Mouse (Mus musculus): Measurements from ENCODE around the gene Amy2a4.
"Not testable (repeated sequence)": the region's sequence is repeated elsewhere in the genome, so short reads cannot be mapped to it uniquely, and the experiment has no call there.

The Amy2a4 gene

DNA sequence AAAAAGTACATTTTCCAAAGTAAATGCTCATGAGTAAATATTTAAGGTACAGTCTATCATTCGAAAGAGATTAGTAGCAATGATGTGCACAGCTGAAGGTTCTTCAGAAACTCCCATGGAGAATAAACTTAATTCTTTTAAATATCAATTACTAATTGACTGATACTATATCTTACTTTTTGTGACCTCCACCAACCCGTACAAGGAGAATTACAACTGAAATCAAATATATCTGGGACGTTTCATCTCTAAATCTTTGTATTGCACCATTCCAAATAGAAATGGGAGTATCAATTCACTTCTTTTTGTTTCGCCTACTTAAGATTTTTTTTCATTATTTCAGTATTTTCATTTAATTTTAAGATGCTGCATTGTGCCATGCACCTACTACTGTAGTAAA lies at the start of gene Amy2a4:
Gene Amy2a4, minus strand, starts transcription at position 101 of the 400 bp plus-strand sequence.
- TF ChIP-seq GATA4 (IDR thresholded peaks at IDR 0.05; ENCODE audit: insufficient replicate concordance, low read length), result not testable (repeated sequence)

DNA sequence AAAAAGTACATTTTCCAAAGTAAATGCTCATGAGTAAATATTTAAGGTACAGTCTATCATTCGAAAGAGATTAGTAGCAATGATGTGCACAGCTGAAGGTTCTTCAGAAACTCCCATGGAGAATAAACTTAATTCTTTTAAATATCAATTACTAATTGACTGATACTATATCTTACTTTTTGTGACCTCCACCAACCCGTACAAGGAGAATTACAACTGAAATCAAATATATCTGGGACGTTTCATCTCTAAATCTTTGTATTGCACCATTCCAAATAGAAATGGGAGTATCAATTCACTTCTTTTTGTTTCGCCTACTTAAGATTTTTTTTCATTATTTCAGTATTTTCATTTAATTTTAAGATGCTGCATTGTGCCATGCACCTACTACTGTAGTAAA lies 32.7 kb upstream of the Amy2a4 start, which contains the start of gene Amy2a3:
Gene Amy2a3, minus strand, starts transcription at position 101 of the 400 bp plus-strand sequence.
- not testable (repeated sequence) for TF ChIP-seq GATA4 (IDR thresholded peaks at IDR 0.05; ENCODE audit: insufficient replicate concordance, low read length)

- not testable (repeated sequence) for TF ChIP-seq GATA4 (IDR thresholded peaks at IDR 0.05; ENCODE audit: insufficient replicate concordance, low read length)
Measured at GRCm38 (mm10) chr3:113258737-113259136, 32.5 kb downstream of the Amy2a4 start, which contains the start of gene Amy2a5. Amy2a5 (minus strand) TSS chr3:113258837.

All from liver, adult (tissue).